ENCODE assay signal across 15 mouse cellular contexts in the genomic region with DNA sequence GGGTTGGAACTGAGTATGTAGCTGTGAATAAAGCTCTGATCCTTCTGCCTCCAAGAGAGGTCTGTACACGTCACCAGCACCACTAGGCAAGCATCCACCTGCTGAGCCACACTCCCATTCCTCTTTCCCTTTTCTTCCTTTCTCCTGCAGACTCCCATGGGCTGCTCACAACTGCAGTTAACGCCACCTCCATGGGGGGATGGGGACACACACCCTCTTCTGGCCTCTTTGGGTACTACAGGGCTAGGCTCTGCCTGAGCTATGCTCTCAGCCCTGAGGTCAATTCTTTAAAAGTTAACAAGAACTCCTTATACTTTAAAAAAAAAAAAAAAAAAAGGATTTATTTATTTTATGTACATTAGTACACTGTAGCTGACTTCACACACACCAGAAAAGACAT. TPM values are rescaled to one million over a fixed set of nuclear protein-coding genes. Genes with fewer than 3 reads are reported as not detected.
DNase-seq lines count a peak whose midpoint lies in the region; ATAC-seq and TF ChIP-seq lines count a peak whose summit lies in the region.
"Had no signal": no experiment of that assay in that cellular context is flagged by ENCODE, and none has a peak within 500 bp of the region (broad histone marks: within the 10 kb centered on the region; RNA-seq: fewer than 3 reads in every experiment).

No protein-coding gene starts in this region.

- H3K9me3 ChIP-seq in stomach, postnatal 0 days (ENCODE audit: control insufficient read depth, low read length), result no peaks in the 10 kb centered on the region

- H3K36me3 ChIP-seq in testis, adult 2 months (ENCODE audit: control insufficient read depth, insufficient read depth, low read length), result no peaks in the 10 kb centered on the region
- H3K36me3 ChIP-seq in stomach, postnatal 0 days (ENCODE audit: control insufficient read depth, insufficient read depth, low read length), result peaks cover 57% of the 10 kb centered on the region

- TF ChIP-seq CTCF in layer of hippocampus, adult 2 months (conservative IDR thresholded peaks at IDR 0.05), result peak; percentile 56
- TF ChIP-seq CTCF in testis, adult 2 months (IDR thresholded peaks at IDR 0.05; ENCODE audit: control insufficient read depth, insufficient read depth, insufficient replicate concordance, low read depth, low read length), result peak; percentile 51; the same call in 1 of the 2 replicates
- peak; percentile 43 for TF ChIP-seq CTCF in stomach, postnatal 0 days (IDR thresholded peaks at IDR 0.05; ENCODE audit: low read depth)

- H3K4me2 ChIP-seq in stomach, postnatal 0 days (replicated peaks; ENCODE audit: low read depth), result no peak overlapping the region
- H3K4me2 ChIP-seq: heart, embryonic 12.5 days; hindbrain, embryonic 12.5 days; kidney, embryonic 15.5 days had no signal

- DNase-seq in layer of hippocampus, adult 2 months (ENCODE audit: low spot score in 2 of 2), result no peak
- DNase-seq in layer of hippocampus, postnatal 10 days (ENCODE audit: low spot score in 2 of 2), result no peak
- DNase-seq in testis, postnatal 10 days (ENCODE audit: low spot score), result no peak
- DNase-seq in ZHBTc4 (ENCODE audit: low read depth, low spot score), result peak; percentile 71
- no peak for DNase-seq in stomach, postnatal 0 days (ENCODE audit: low spot score)
- DNase-seq in natural killer cell, adult 2 months (ENCODE audit: low spot score in 2 of 2), result no peak
- DNase-seq: cerebellum, adult 9-10 months had no signal

- no peak overlapping the region for H3K9ac ChIP-seq in stomach, postnatal 0 days (ENCODE audit: low read length)
- H3K9ac ChIP-seq: heart, embryonic 12.5 days; hindbrain, embryonic 12.5 days; kidney, embryonic 15.5 days had no signal

- no peak overlapping the region for H3K4me3 ChIP-seq in layer of hippocampus, adult 2 months
- H3K4me3 ChIP-seq in testis, adult 2 months (ENCODE audit: control insufficient read depth, low read depth, low read length), result no peak overlapping the region
- H3K4me3 ChIP-seq in stomach, postnatal 0 days (ENCODE audit: low read depth, low read length), result no peak overlapping the region
- H3K4me3 ChIP-seq: forebrain, embryonic 10.5 days; heart, embryonic 12.5 days; hindbrain, embryonic 12.5 days; kidney, embryonic 15.5 days had no signal

- H3K4me1 ChIP-seq in testis, adult 2 months (ENCODE audit: control insufficient read depth, insufficient read depth, low read length), result peaks cover 12% of the 10 kb centered on the region
- no peaks in the 10 kb centered on the region for H3K4me1 ChIP-seq in stomach, postnatal 0 days (replicated peaks; ENCODE audit: control insufficient read depth, insufficient read depth)
- H3K4me1 ChIP-seq: forebrain, embryonic 10.5 days; heart, embryonic 12.5 days; hindbrain, embryonic 12.5 days; kidney, embryonic 15.5 days had no signal

- TF ChIP-seq EP300 in stomach, postnatal 0 days (optimal IDR thresholded peaks at IDR 0.05), result no peak

- TF ChIP-seq POLR2A in testis, adult 2 months (IDR thresholded peaks at IDR 0.05; ENCODE audit: control insufficient read depth, low read depth, low read length), result no peak

- ATAC-seq in stomach, postnatal 0 days (ENCODE audit: low FRiP score, low TSS enrichment), result no peak
- ATAC-seq: midbrain, embryonic 16.5 days had no signal

- no peaks in the 10 kb centered on the region for H3K27me3 ChIP-seq in testis, adult 2 months (ENCODE audit: control insufficient read depth, insufficient read depth, low read length)
- no peaks in the 10 kb centered on the region for H3K27me3 ChIP-seq in stomach, postnatal 0 days (ENCODE audit: control insufficient read depth, insufficient read depth, low read length)
- H3K27me3 ChIP-seq: heart, embryonic 12.5 days; hindbrain, embryonic 12.5 days; kidney, embryonic 15.5 days had no signal

- WGBS in stomach, postnatal 0 days, result 93% methylated on average over 2 of the region's 2 CpGs

- no peak overlapping the region for H3K27ac ChIP-seq in layer of hippocampus, adult 2 months
- H3K27ac ChIP-seq in testis, adult 2 months (ENCODE audit: control insufficient read depth, insufficient read depth, low read depth, low read length), result no peak overlapping the region
- H3K27ac ChIP-seq in stomach, postnatal 0 days (replicated peaks), result no peak overlapping the region
- H3K27ac ChIP-seq: forebrain, embryonic 10.5 days; hindbrain, embryonic 12.5 days; kidney, embryonic 15.5 days; macrophage had no signal

RNA-seq across cellular contexts. Expression of a gene that starts 26.1 kb away (rescaled TPM):
- total RNA-seq in layer of hippocampus, adult 2 months (2021), result 10 to 100 TPM; 92.9 to 99.6 TPM
- total RNA-seq in layer of hippocampus, postnatal 10 days (2021), result 100 to 1,000 TPM; 115 to 132 TPM
- 13.2 and 14.1 TPM in 2 replicates for polyA plus RNA-seq in testis, adult 2 months (2012; rRNA removed)
- polyA plus RNA-seq in stomach, postnatal 0 days (2015; fragmentation: Nextera tagmentation; extraction: Ambion mirVana), result 5.2 and 5.3 TPM in 2 replicates

RNA-seq across cellular contexts. Expression of a gene that starts 27.9 kb away (rescaled TPM):
- total RNA-seq in layer of hippocampus, adult 2 months (2021), result not detected
- total RNA-seq in layer of hippocampus, postnatal 10 days (2021), result under 1 TPM in 1 of 2 experiments, not detected in 1; 0.27 TPM
- 2.4 and 8.7 TPM in 2 replicates for polyA plus RNA-seq in testis, adult 2 months (2012; rRNA removed)
- polyA plus RNA-seq in stomach, postnatal 0 days (2015; fragmentation: Nextera tagmentation; extraction: Ambion mirVana), result 42.1 and 43.6 TPM in 2 replicates
- total RNA-seq: layer of hippocampus, postnatal 25 days had no signal
- polyA plus RNA-seq: forebrain, embryonic 10.5 days; macrophage had no signal

RNA-seq across cellular contexts. Expression of a gene that starts 28.6 kb away (rescaled TPM):
- total RNA-seq in layer of hippocampus, adult 2 months (2021), result 1 to 10 TPM; 3.2 to 3.5 TPM
- 1 to 10 TPM; 1.7 to 1.8 TPM for total RNA-seq in layer of hippocampus, postnatal 10 days (2021)
- 33.3 and 39.9 TPM in 2 replicates for polyA plus RNA-seq in testis, adult 2 months (2012; rRNA removed)
- 24.3 and 26.5 TPM in 2 replicates for polyA plus RNA-seq in stomach, postnatal 0 days (2015; fragmentation: Nextera tagmentation; extraction: Ambion mirVana)
- polyA plus RNA-seq: macrophage had no signal

RNA-seq across cellular contexts. Expression of a gene that starts 30.7 kb away (rescaled TPM):
- under 1 TPM; 0.10 to 0.38 TPM for total RNA-seq in layer of hippocampus, adult 2 months (2021)
- 1 to 10 TPM in 1 of 2 experiments, under 1 TPM in 1; 0.69 to 1.1 TPM for total RNA-seq in layer of hippocampus, postnatal 10 days (2021)
- 26.1 and 27.2 TPM in 2 replicates for polyA plus RNA-seq in testis, adult 2 months (2012; rRNA removed)
- 0.97 and 1.1 TPM in 2 replicates for polyA plus RNA-seq in stomach, postnatal 0 days (2015; fragmentation: Nextera tagmentation; extraction: Ambion mirVana)
- polyA plus RNA-seq: macrophage had no signal

RNA-seq across cellular contexts. Expression of a gene that starts 50.7 kb away (rescaled TPM):
- total RNA-seq in layer of hippocampus, adult 2 months (2021), result 10 to 100 TPM; 36.4 to 36.5 TPM
- 10 to 100 TPM; 33.8 to 33.9 TPM for total RNA-seq in layer of hippocampus, postnatal 10 days (2021)
- 50.6 and 53.3 TPM in 2 replicates for polyA plus RNA-seq in testis, adult 2 months (2012; rRNA removed)
- 6.0 and 6.4 TPM in 2 replicates for polyA plus RNA-seq in stomach, postnatal 0 days (2015; fragmentation: Nextera tagmentation; extraction: Ambion mirVana)
